Mouse (Mus musculus) megakaryocyte, embryonic 14.5 days (primary cell): ENCODE measurements around the gene Mindy1. TPM values are rescaled to one million over a fixed set of nuclear protein-coding genes. Genes with fewer than 3 reads are reported as not detected.

Experiments
- H3K27me3 ChIP-seq: replicated peaks from 2 replicates; pipeline ENCODE3; 2012; ENCODE audit warnings: inconsistent platforms
- H3K36me3 ChIP-seq: replicated peaks from 2 replicates; pipeline ENCODE3; 2012; ENCODE audit warnings: low read length, inconsistent platforms, mixed read lengths
- H3K4me1 ChIP-seq: 2 replicates; pipeline ENCODE4 v1.6.1; 2012; ENCODE audit warnings: inconsistent platforms
- H3K4me3 ChIP-seq: replicated peaks from 2 replicates; pipeline ENCODE3; 2012; ENCODE audit warnings: moderate library complexity, mild to moderate bottlenecking, inconsistent platforms
- H3K9me3 ChIP-seq: 2 replicates; pipeline ENCODE4 v1.6.1; 2012; ENCODE audit warnings: inconsistent platforms
- FLI1 ChIP-seq: IDR thresholded peaks from 2 replicates; pipeline ENCODE4 v1.6.1; 2012; ENCODE audit warnings: low read length, inconsistent platforms, mixed read lengths
- GATA1 ChIP-seq: IDR thresholded peaks from 3 replicates; pipeline ENCODE4 v1.6.1; 2012; ENCODE audit warnings: mixed read lengths, low read length, inconsistent platforms, borderline replicate concordance
- polyA plus RNA-seq: library from polyadenylated mRNA; stranded (reverse); fragments of >175 nt; gene quantifications from 2 replicates; pipeline ENCODE4 v1.2.3, GENCODE M21; 2012; ENCODE audit warnings: low replicate concordance; ENCODE audit not compliant: insufficient read depth

Mindy1 gene
- polyA plus RNA-seq, 1 experiment: 517 TPM

DNA sequence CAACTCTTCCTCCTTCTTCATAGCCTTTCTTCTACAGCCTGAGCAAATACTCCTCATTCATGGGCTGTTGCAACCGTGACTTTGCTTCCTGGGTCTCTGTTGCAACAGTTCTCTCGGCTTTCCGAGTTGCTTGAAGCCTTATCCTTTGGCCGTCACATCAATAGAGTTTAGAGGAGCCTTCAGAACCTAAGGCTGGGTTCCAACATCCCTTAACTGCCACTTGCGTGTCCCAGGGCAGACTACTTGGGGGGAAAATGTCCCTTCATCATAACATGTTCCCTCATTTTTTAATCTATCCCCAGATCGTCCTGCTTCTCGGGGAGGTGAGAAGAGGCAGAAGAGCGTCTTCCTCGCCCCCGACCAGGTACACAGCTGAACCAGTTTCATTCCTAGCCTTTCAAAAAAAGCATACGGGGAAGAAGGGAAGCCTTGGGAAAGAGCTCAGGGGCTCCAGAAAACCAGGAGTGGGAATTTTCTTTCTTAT lies 1.3 kb downstream of the Mindy1 start:
- Histone ChIP-seq H3K4me1 (peaks cover 60% of the 10 kb centered on the region), H3K36me3 (peaks cover 56% of the 10 kb centered on the region), H3K9me3 (no peaks in the 10 kb centered on the region), H3K4me3 (peak overlapping the region; percentile 99), H3K27me3 (no peaks in the 10 kb centered on the region)
- TF ChIP-seq GATA1 (no peak), FLI1 (no peak)

DNA sequence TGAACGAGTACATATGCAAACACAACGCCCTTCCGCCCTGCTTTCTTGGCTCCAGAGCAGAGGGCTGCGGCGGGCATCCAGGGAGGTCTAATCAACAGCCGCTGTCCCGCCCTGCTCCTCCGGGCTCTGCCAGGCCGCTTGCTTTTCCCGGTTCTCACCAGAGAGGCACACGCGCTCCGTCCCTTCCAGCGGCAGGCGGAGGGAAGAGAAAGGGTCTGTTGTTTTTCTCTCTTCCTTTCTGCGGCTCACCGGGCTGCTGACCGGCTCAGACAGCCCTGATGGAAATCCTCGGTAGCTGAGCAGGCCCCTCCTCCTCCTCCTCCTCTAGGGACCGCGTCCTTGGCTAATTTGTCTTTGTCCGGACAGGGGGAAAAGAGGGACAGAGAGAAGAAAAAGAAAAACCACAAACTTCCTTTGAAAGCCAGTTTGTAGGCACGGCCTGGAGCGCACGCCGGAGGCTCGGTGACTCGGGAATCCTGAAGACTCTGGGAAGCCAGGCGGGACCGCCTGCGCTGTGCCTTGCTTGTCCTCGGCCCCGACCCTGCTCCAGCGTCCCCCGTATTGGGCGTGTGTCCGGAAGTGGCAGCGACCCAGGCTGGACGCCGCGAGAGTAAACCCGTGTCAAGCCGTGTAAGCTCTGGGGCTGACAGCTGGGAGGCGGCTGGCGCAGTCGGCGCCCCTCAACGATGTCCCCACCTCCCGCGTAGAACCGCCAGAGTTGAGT lies 1.9 kb downstream of the Mindy1 start:
- H3K9me3 ChIP-seq: no peaks in the 10 kb centered on the region
- no peak for TF ChIP-seq FLI1
- H3K4me1 ChIP-seq: peaks cover 61% of the 10 kb centered on the region
- peak overlapping the region; percentile 99 for H3K4me3 ChIP-seq
- peaks cover 60% of the 10 kb centered on the region for H3K36me3 ChIP-seq
- H3K27me3 ChIP-seq: no peaks in the 10 kb centered on the region

GRCm38 (mm10) chr3:95283589-95283941 lies 2.4 kb downstream of the Mindy1 start:
- TF ChIP-seq GATA1 (no peak), FLI1 (no peak)
- H3K9me3 ChIP-seq: no peaks in the 10 kb centered on the region
- H3K4me1 ChIP-seq: peaks cover 61% of the 10 kb centered on the region
- no peaks in the 10 kb centered on the region for H3K27me3 ChIP-seq
- peaks cover 60% of the 10 kb centered on the region for H3K36me3 ChIP-seq
- H3K4me3 ChIP-seq: peak overlapping the region; percentile 99

- Histone ChIP-seq H3K9me3 (no peaks in the 10 kb centered on the region), H3K4me3 (peak overlapping the region; percentile 99), H3K36me3 (peaks cover 61% of the 10 kb centered on the region), H3K4me1 (peaks cover 61% of the 10 kb centered on the region), H3K27me3 (no peaks in the 10 kb centered on the region)
- TF ChIP-seq GATA1 (no peak), FLI1 (no peak)
These were observed 2.9 kb downstream of the Mindy1 start for GRCm38 (mm10) chr3:95284062-95284461.

- Histone ChIP-seq H3K4me1 (peaks cover 60% of the 10 kb centered on the region), H3K4me3 (peak overlapping the region; percentile 99), H3K27me3 (no peaks in the 10 kb centered on the region), H3K36me3 (peaks cover 62% of the 10 kb centered on the region), H3K9me3 (no peaks in the 10 kb centered on the region)
- TF ChIP-seq GATA1 (no peak), FLI1 (no peak)
These were observed 3.5 kb downstream of the Mindy1 start for GRCm38 (mm10) chr3:95284501-95285281.

DNA sequence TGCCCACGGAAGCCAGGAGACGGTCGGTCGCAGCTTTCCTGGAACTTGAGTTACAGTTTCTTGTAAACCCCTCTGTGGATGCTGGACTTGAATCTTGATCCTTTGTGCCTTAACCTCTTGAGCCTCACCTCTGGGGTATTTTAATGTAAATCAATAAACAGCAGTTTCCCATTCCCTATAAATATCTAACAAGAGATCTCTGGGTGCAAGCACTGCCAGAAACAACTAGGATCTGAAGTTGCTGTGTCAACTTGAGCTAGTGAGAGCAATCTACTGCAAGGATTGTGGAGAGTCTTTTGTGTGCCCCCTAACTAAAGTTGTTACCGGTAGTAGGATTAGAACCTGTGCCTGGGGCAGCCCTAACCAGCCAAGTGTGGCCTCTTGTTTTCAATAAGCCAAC lies 4.2 kb downstream of the Mindy1 start:
- no peaks in the 10 kb centered on the region for H3K9me3 ChIP-seq
- peaks cover 64% of the 10 kb centered on the region for H3K4me1 ChIP-seq
- H3K36me3 ChIP-seq: peaks cover 66% of the 10 kb centered on the region
- TF ChIP-seq GATA1: no peak
- no peak for TF ChIP-seq FLI1
- peak overlapping the region; percentile 99 for H3K4me3 ChIP-seq
- H3K27me3 ChIP-seq: no peaks in the 10 kb centered on the region

GRCm38 (mm10) chr3:95286011-95286410 lies 4.9 kb downstream of the Mindy1 start:
- TF ChIP-seq GATA1 (no peak), FLI1 (no peak)
- H3K4me1 ChIP-seq: peaks cover 70% of the 10 kb centered on the region
- peaks cover 73% of the 10 kb centered on the region for H3K36me3 ChIP-seq
- H3K4me3 ChIP-seq: peak overlapping the region; percentile 99
- H3K27me3 ChIP-seq: no peaks in the 10 kb centered on the region
- no peaks in the 10 kb centered on the region for H3K9me3 ChIP-seq

GRCm38 (mm10) chr3:95286510-95286909 lies 5.4 kb downstream of the Mindy1 start:
- Histone ChIP-seq H3K27me3 (no peaks in the 10 kb centered on the region), H3K36me3 (peaks cover 78% of the 10 kb centered on the region), H3K4me3 (peak overlapping the region; percentile 99), H3K9me3 (no peaks in the 10 kb centered on the region), H3K4me1 (peaks cover 75% of the 10 kb centered on the region)
- TF ChIP-seq GATA1 (no peak), FLI1 (no peak)

DNA sequence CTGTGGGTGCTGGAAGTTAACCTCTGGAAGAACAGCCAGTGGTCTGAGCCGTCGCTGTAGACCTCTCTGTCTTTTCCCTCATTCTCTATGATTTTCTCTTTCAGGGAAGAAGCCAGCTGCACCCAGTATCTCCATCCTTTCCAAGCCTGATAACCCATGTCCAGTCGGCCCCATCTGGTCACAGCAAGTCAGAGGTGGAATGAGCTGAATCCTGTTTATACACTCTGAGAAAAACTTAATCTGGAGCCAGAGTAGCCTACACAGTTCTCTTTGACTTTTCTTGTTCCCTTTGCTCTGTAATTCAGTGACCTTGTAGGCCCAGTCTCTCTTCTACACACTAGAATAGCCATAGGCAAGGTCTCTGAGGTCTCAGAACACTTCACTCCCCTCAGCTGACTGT lies 6.4 kb downstream of the Mindy1 start:
- H3K36me3 ChIP-seq: peaks cover 88% of the 10 kb centered on the region
- TF ChIP-seq FLI1: no peak
- no peak for TF ChIP-seq GATA1
- peaks cover 85% of the 10 kb centered on the region for H3K4me1 ChIP-seq
- no peaks in the 10 kb centered on the region for H3K27me3 ChIP-seq
- peak overlapping the region; percentile 19 for H3K4me3 ChIP-seq
- no peaks in the 10 kb centered on the region for H3K9me3 ChIP-seq

DNA sequence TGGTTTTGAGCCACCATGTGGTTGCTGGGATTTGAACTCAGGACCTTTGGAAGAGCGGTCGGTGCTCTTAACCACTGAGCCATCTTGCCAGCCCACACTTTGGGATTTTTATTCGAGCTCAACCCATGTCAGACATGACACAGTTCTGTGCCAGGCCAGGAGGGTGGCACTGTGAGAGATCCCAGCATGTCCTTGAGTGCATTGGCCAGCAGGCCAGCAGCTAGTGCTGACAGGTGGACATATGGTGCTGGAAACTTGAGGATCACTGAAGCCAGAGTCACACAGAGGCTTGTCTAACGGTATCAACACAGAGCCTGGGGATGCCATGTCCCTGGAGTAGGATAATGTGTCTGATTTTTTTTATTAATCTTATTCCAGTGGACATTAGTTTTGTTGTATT lies 8.3 kb downstream of the Mindy1 start:
- H3K4me1 ChIP-seq: peaks cover 99% of the 10 kb centered on the region
- peak overlapping the region; percentile 80 for H3K4me3 ChIP-seq
- H3K9me3 ChIP-seq: no peaks in the 10 kb centered on the region
- TF ChIP-seq GATA1 (no peak), FLI1 (no peak)
- no peaks in the 10 kb centered on the region for H3K27me3 ChIP-seq
- peaks cover 97% of the 10 kb centered on the region for H3K36me3 ChIP-seq
